Mouse (Mus musculus): ENCODE data around the gene Kif6. TPM values are rescaled to one million over a fixed set of nuclear protein-coding genes. Genes with fewer than 3 reads are reported as not detected.

Kif6 gene
- polyA plus RNA-seq, 1 experiment: not detected

- Histone ChIP-seq H3K27ac (ENCODE audit: control insufficient read depth, insufficient read depth, low read depth, low read length, poor library complexity) (no peak overlapping the region), H3K4me1 (ENCODE audit: control insufficient read depth, insufficient read depth, low read length) (no peaks in the 10 kb centered on the region; the same call in 1 of the 2 replicates), H3K4me3 (replicated peaks; ENCODE audit: control insufficient read depth, low read depth, low read length) (no peak overlapping the region)
- TF ChIP-seq CTCF (IDR thresholded peaks at IDR 0.05; ENCODE audit: control insufficient read depth, insufficient read depth, low read length): no peak
- no peak for TF ChIP-seq POLR2A (IDR thresholded peaks at IDR 0.05; ENCODE audit: borderline replicate concordance, control insufficient read depth, low read depth, low read length)
- WGBS: 89% methylated on average over 5 of the region's 5 CpGs
Measured at GRCm38 (mm10) chr17:49646267-49646666, 31.3 kb downstream of the Kif6 start.

DNA sequence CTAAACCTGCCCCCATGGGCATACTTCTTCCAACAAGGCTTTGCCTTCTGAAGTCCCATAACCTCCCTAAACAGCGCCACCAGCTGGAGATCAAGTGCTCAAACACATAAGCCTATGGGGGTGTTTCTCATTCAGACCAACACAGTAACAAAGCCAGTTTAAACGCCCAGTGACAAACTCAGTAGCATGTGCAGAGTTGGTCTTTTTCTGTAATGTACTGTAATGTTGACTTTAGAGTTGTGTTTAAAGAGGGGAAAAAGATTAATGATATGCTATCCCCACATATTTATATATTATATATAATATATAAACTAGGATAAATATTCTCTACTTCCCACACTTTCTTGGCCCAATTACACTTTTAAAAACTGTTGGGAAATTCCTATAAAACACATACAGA, 34.0 kb downstream of the Kif6 start:
- TF ChIP-seq POLR2A (IDR thresholded peaks at IDR 0.05; ENCODE audit: borderline replicate concordance, control insufficient read depth, low read depth, low read length) (no peak), CTCF (IDR thresholded peaks at IDR 0.05; ENCODE audit: control insufficient read depth, insufficient read depth, low read length) (no peak)
- Histone ChIP-seq H3K4me1 (ENCODE audit: control insufficient read depth, insufficient read depth, low read length) (no peaks in the 10 kb centered on the region), H3K27ac (ENCODE audit: control insufficient read depth, insufficient read depth, low read depth, low read length, poor library complexity) (no peak overlapping the region), H3K4me3 (replicated peaks; ENCODE audit: control insufficient read depth, low read depth, low read length) (no peak overlapping the region)
- WGBS: 73% methylated on average over 2 of the region's 2 CpGs

DNA sequence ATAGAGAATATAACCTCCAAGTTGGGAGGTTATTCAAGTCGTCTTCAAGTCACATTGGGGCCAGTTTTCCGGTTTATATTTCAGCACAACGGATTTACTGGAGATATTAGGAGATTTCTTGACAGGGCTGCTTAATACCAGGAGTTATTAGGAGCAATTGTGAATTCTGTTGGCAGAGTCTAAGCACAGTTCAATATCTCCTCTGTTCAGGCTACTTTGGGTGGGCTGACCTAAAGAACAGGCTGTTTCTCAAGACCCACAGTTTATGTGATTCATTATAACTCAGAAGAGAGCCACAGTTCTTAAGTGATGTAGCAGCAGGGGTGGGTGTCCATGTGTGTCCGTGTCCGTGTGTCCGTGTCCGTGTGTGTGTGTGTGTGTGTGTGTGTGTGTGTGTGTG, 34.5 kb downstream of the Kif6 start:
- no peaks in the 10 kb centered on the region for H3K4me1 ChIP-seq (ENCODE audit: control insufficient read depth, insufficient read depth, low read length)
- H3K4me3 ChIP-seq (replicated peaks; ENCODE audit: control insufficient read depth, low read depth, low read length): no peak overlapping the region
- no peak for TF ChIP-seq POLR2A (IDR thresholded peaks at IDR 0.05; ENCODE audit: borderline replicate concordance, control insufficient read depth, low read depth, low read length)
- TF ChIP-seq CTCF (IDR thresholded peaks at IDR 0.05; ENCODE audit: control insufficient read depth, insufficient read depth, low read length): no peak
- WGBS: 70% methylated on average over 7 of the region's 7 CpGs
- H3K27ac ChIP-seq (ENCODE audit: control insufficient read depth, insufficient read depth, low read depth, low read length, poor library complexity): no peak overlapping the region

DNA sequence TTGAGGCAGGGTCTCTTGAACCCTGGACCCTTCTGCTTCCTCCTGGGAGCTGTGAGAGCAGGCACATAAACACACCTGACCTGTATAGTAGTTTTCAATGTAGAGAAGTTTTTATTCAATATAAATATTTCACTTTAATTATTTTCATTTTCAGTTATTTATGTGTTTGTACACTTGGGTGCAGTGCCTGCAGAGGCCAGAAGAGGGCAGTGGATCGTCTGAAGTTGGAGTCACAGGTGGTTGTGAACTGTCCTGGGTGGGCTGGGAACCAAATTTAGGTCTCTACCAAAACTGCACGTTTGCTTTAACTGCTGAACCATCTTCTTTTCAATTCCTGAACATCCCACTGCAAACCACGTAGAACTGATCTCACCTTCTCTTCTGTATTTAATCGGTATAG, 35.4 kb downstream of the Kif6 start:
- WGBS: 73% methylated on average over 4 of the region's 4 CpGs
- Histone ChIP-seq H3K4me3 (replicated peaks; ENCODE audit: control insufficient read depth, low read depth, low read length) (no peak overlapping the region), H3K27ac (ENCODE audit: control insufficient read depth, insufficient read depth, low read depth, low read length, poor library complexity) (no peak overlapping the region), H3K4me1 (ENCODE audit: control insufficient read depth, insufficient read depth, low read length) (no peaks in the 10 kb centered on the region)
- no peak for TF ChIP-seq CTCF (IDR thresholded peaks at IDR 0.05; ENCODE audit: control insufficient read depth, insufficient read depth, low read length)
- no peak for TF ChIP-seq POLR2A (IDR thresholded peaks at IDR 0.05; ENCODE audit: borderline replicate concordance, control insufficient read depth, low read depth, low read length)

DNA sequence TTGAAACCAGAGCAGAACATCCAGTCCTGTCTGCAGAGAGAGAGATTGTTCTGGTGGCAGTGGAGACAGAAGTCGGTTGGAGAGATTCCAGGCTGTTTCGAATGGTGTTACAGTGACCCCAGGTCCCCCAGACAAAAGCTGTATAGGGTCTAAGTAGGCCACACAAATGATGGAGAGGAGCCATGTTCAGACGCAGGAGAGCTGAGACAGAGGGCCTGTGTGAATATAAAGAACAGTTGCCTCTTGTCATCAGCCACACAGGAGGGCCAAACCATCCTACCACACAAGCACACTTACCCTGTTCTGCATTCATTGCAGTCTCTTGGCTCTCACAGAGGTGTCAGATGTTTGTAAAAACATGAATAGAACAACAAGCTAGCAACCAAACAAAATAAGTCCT, 37.4 kb downstream of the Kif6 start:
- Histone ChIP-seq H3K4me1 (ENCODE audit: control insufficient read depth, insufficient read depth, low read length) (no peaks in the 10 kb centered on the region), H3K27ac (ENCODE audit: control insufficient read depth, insufficient read depth, low read depth, low read length, poor library complexity) (no peak overlapping the region), H3K4me3 (replicated peaks; ENCODE audit: control insufficient read depth, low read depth, low read length) (no peak overlapping the region)
- TF ChIP-seq CTCF (IDR thresholded peaks at IDR 0.05; ENCODE audit: control insufficient read depth, insufficient read depth, low read length) (no peak), POLR2A (IDR thresholded peaks at IDR 0.05; ENCODE audit: borderline replicate concordance, control insufficient read depth, low read depth, low read length) (no peak)
- 71% methylated on average over 3 of the region's 3 CpGs for WGBS

GRCm38 (mm10) chr17:49652800-49653199, 37.9 kb downstream of the Kif6 start:
- no peak overlapping the region for H3K4me3 ChIP-seq (replicated peaks; ENCODE audit: control insufficient read depth, low read depth, low read length)
- no peak overlapping the region for H3K27ac ChIP-seq (ENCODE audit: control insufficient read depth, insufficient read depth, low read depth, low read length, poor library complexity)
- H3K4me1 ChIP-seq (ENCODE audit: control insufficient read depth, insufficient read depth, low read length): no peaks in the 10 kb centered on the region
- WGBS: 73% methylated on average over 5 of the region's 5 CpGs
- TF ChIP-seq POLR2A (IDR thresholded peaks at IDR 0.05; ENCODE audit: borderline replicate concordance, control insufficient read depth, low read depth, low read length): no peak

DNA sequence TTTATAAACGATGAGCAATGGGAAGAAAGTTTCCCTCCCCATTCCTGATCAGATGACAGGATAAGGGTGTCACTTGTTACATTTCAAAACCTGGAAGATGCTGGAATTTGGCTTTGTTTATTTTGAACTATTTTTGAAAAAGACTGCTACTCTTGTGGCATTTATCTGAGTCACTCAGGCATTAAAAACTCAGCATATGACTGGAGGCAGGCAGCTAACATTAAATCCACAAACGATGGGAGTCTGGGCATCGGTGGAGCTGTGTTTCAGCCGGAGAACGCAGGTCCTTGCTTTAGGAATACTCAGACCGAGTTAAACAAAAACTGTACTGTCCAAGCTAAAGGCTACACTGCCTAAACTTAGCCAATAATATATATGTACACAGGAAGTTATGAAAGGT, 46.7 kb downstream of the Kif6 start:
- Histone ChIP-seq H3K27ac (ENCODE audit: control insufficient read depth, insufficient read depth, low read depth, low read length, poor library complexity) (no peak overlapping the region), H3K4me1 (ENCODE audit: control insufficient read depth, insufficient read depth, low read length) (no peaks in the 10 kb centered on the region), H3K4me3 (replicated peaks; ENCODE audit: control insufficient read depth, low read depth, low read length) (no peak overlapping the region)
- 71% methylated on average over 6 of the region's 6 CpGs for WGBS
- TF ChIP-seq CTCF (IDR thresholded peaks at IDR 0.05; ENCODE audit: control insufficient read depth, insufficient read depth, low read length): no peak
- no peak for TF ChIP-seq POLR2A (IDR thresholded peaks at IDR 0.05; ENCODE audit: borderline replicate concordance, control insufficient read depth, low read depth, low read length)

DNA sequence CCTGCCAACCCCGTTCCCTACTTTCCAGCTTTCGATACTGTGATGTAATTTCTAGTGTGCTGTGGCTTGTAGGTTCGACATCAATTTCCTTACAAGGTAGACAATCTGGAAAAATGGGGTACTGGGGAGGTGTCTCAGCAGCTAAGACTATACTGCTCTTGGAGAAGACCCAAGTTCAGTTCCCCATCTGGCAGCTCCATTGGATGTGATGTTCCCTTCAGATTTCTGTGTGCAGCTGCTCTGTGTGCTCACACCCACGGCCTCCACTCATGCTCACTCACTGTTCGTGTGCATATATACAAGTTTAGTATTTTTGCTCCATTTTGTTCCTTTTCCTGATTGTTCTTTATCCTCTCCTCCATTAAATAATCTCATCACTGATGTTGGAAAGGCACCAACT, 51.8 kb downstream of the Kif6 start:
- H3K4me3 ChIP-seq (replicated peaks; ENCODE audit: control insufficient read depth, low read depth, low read length): no peak overlapping the region
- whole genome bisulfite sequencing: 76% methylated on average over 5 of the region's 5 CpGs
- TF ChIP-seq CTCF (IDR thresholded peaks at IDR 0.05; ENCODE audit: control insufficient read depth, insufficient read depth, low read length) (no peak), POLR2A (IDR thresholded peaks at IDR 0.05; ENCODE audit: borderline replicate concordance, control insufficient read depth, low read depth, low read length) (no peak)

DNA sequence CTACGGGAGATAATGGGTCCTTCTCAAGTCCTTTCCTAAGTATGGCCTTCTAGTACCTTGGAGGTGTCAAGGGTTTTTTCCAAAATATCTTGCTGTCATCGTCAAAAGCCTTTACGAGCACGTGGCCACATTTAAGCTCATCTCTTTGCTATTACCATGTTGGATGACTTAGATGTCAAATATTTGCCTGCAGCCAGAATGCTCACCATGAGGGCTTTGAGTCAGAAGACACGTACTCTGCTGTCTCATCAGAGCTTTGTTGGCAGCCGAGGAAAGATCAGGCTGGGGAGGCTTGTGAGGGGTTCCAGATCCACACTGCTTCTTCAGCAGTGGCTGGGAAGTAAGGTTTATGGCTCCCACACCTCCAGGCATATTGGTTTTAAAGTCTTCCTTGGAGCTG, 53.4 kb downstream of the Kif6 start:
- TF ChIP-seq CTCF (IDR thresholded peaks at IDR 0.05; ENCODE audit: control insufficient read depth, insufficient read depth, low read length) (no peak), POLR2A (IDR thresholded peaks at IDR 0.05; ENCODE audit: borderline replicate concordance, control insufficient read depth, low read depth, low read length) (no peak)
- no peak overlapping the region for H3K27ac ChIP-seq (ENCODE audit: control insufficient read depth, insufficient read depth, low read depth, low read length, poor library complexity)
- no peak overlapping the region for H3K4me3 ChIP-seq (replicated peaks; ENCODE audit: control insufficient read depth, low read depth, low read length)
- H3K4me1 ChIP-seq (ENCODE audit: control insufficient read depth, insufficient read depth, low read length): no peaks in the 10 kb centered on the region
- WGBS: 75% methylated on average over 6 of the region's 6 CpGs

More for the DNA sequence above, 51.8 kb downstream of the Kif6 start:
- no peaks in the 10 kb centered on the region for H3K4me1 ChIP-seq (ENCODE audit: control insufficient read depth, insufficient read depth, low read length)
- H3K27ac ChIP-seq (ENCODE audit: control insufficient read depth, insufficient read depth, low read depth, low read length, poor library complexity): no peak overlapping the region

Measured in bone marrow, adult 2 months (tissue).